Mouse (Mus musculus) activated CD4-positive, CD25-positive, alpha-beta regulatory T cell, adult 4 months (primary cell): ENCODE results near the gene Cox8c. TPM values are rescaled to one million over a fixed set of nuclear protein-coding genes. Genes with fewer than 3 reads are reported as not detected.

Experiments used
- ATAC-seq: one replicate; pipeline ENCODE4 v1.8.0; 2017
- polyA plus RNA-seq, 2 experiments: library from polyadenylated mRNA; unstranded; fragments of 100-300 nt; shearing (Covaris generic); gene quantifications; one replicate each; pipeline ENCODE4 v1.2.1; 2017

The Cox8c gene
- polyA plus RNA-seq = not detected

- ATAC-seq = no peak
These were observed at the start of gene Cox8c for GRCm38 (mm10) chr12:102899091-102899490. Gene Cox8c (plus strand): TSS chr12:102899316.

- ATAC-seq = no peak
These were observed 38.3 kb upstream of the Cox8c start for GRCm38 (mm10) chr12:102860806-102861205.

GRCm38 (mm10) chr12:102869802-102870201 lies 29.3 kb upstream of the Cox8c start:
- ATAC-seq = no peak

DNA sequence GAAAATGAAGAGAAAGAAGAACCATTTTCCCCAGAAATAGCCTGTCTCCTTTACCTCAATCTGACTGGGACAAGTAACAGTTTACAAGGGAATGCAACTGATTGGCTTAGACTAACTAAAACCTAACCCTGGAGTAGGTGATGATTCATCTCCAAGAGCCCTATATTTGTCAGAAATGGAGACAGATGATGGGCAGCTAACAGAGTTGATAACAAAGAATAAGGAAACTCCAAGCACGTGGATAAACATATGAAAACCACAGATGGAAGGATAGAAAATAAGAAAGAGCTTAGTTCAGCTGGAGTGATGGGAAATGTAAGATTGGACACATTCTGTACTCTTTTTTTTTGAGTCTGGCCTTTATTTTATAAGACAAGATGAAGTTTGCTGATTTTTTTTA lies 28.6 kb upstream of the Cox8c start:
- no peak for ATAC-seq

DNA sequence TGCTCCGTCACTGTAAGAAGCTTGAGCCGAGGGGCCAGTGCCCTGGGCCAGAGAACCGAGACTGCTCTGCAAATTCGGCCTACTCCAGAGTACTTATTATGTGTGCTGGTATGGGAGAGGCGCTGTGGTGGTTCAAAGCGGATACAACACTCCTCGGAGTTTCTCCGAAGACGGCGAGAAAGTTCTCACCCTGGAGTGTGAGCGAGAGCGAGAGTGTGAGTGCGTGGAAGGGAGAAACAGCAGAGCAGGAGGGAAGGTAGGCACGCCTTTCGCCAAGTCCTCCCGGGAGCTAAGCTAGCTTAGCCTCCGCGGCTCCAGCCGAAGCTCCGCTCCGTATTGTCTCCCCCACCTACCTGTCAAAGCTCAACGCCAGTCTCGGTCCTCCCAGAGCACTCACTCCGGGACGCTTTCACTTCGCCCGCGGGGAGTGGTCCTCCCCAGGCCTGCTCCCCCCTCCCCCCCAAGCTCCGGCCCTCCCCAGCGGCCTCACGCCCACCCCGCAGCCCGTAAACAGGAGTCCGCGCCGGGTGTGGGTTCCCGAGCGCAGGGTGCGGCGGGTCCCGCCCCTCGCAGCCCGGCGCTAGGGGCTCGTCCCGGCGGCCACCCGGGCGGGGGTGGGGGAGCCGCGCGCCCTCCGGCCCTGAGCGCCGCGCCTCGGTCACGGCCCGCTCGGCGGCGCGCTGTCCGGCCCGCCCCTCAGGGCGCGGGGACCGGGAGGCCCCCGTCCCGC lies 21.6 kb upstream of the Cox8c start:
- ATAC-seq = peak; percentile 45

GRCm38 (mm10) chr12:102878031-102878823 lies 20.9 kb upstream of the Cox8c start, which contains the start of gene Btbd7:
Gene Btbd7 (minus strand): TSS chr12:102878471.
- ATAC-seq = peak; percentile 71

GRCm38 (mm10) chr12:102878901-102879300 lies 20.2 kb upstream of the Cox8c start:
- no peak for ATAC-seq

- ATAC-seq = no peak
These were observed 13.4 kb upstream of the Cox8c start for GRCm38 (mm10) chr12:102885735-102886134.

DNA sequence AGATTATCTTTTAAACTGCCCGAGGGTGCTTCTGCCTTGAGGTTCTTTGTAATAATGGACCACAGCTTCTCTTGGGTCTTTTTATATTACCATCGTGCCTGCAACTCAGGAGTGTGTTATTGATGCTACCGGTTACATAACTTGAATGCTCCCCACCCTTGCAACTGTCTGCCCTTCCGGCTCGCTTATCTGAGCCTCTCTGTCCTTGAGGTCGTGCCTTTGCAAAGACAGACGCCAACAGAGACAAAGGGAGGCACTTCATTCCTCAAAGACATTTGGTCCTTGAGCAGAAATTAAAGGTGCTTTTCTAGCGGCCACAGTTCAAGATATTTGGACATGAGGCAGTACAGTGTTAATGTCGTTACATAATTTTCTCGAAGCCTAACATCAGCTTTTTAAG lies 11.8 kb upstream of the Cox8c start:
- ATAC-seq = no peak

DNA sequence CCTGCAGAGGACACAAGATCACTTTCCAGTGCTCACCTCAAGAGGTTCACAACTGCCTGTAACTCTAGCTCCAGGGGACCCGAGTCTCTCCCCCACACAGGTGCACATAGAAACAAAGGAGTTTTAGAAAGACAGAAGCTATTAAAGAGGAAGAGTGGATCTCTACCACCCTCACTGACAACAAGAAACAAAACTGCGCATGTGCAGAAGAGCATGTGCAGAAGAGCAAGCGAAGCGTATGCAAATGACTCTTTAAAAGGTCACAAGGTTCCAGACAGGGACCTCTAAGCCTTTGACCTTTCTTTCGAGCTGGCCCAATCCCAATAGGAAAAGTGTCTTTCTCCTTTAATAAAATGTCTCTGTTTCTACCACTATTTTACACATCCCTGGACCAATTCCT lies 10.5 kb upstream of the Cox8c start:
- no peak for ATAC-seq

GRCm38 (mm10) chr12:102908191-102908590 lies 9.1 kb downstream of the Cox8c start:
- ATAC-seq = no peak

- ATAC-seq = no peak
These were observed 17.0 kb downstream of the Cox8c start for GRCm38 (mm10) chr12:102916073-102916472.

DNA sequence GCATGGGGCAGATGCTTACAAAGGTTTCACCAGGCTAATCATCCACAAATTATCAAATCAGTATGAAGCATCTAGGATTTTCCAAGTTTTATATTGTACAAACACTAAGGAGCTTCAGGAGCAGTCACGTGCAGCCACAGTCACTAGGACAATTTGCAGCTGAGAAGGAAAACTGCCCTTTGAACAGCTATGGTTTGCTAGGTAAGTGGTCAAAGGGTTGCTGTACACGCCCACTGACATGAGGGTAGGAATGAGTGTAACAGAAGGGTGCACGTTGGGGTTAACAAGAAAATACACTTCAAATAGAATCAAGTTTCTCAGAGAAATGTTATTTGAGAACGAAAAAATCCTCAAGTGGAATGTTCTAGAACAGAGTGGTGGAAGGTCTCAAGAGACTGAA lies 30.6 kb downstream of the Cox8c start:
- ATAC-seq = no peak

GRCm38 (mm10) chr12:102930335-102930734 lies 31.2 kb downstream of the Cox8c start:
- ATAC-seq = no peak

DNA sequence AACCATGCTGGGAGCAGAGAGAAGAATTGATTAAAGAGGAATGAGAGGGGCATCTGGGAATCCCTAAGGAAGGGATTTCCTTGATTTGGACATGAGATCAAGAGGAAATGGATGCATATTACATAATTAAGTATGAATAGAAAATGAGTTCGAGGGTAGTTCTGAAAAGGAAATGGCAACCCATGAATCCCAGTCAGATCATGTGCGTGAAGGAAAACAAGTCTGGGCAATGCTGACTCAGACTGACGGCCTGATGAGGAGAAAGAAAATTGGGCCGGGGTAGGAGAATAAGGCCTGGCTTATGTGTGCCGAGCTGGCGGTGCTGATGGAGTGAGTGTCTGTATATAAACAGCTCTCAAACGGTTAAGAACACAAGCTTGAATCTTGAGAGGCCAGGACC lies 31.7 kb downstream of the Cox8c start:
- no peak for ATAC-seq

- ATAC-seq = no peak
These were observed 36.8 kb downstream of the Cox8c start for GRCm38 (mm10) chr12:102935892-102936291.

GRCm38 (mm10) chr12:102945571-102945970 lies 46.5 kb downstream of the Cox8c start:
- no peak for ATAC-seq

DNA sequence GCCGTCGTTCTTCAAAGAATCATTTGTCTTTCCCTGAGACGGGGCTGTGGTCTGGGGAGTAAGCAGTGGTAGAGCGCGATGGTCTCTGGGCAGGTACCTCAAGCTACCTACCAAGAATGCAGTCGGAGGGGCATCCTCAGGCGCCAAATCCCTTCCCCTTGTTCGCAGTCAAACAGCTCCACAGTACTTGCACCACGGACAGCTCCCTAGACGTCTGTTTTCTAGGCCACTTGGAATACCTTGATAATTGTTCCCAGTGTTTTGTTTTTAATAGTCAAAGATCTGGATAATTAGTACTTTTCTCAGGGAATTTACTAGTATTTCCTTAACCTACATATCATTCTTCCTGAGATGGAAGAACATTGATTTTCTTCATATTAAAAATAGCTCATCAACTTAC lies 48.7 kb downstream of the Cox8c start:
- ATAC-seq = no peak

- no peak for ATAC-seq
These were observed 49.8 kb downstream of the Cox8c start, which contains the start of gene Unc79 for GRCm38 (mm10) chr12:102948778-102949394. Gene Unc79 (plus strand): TSS chr12:102948859.

DNA sequence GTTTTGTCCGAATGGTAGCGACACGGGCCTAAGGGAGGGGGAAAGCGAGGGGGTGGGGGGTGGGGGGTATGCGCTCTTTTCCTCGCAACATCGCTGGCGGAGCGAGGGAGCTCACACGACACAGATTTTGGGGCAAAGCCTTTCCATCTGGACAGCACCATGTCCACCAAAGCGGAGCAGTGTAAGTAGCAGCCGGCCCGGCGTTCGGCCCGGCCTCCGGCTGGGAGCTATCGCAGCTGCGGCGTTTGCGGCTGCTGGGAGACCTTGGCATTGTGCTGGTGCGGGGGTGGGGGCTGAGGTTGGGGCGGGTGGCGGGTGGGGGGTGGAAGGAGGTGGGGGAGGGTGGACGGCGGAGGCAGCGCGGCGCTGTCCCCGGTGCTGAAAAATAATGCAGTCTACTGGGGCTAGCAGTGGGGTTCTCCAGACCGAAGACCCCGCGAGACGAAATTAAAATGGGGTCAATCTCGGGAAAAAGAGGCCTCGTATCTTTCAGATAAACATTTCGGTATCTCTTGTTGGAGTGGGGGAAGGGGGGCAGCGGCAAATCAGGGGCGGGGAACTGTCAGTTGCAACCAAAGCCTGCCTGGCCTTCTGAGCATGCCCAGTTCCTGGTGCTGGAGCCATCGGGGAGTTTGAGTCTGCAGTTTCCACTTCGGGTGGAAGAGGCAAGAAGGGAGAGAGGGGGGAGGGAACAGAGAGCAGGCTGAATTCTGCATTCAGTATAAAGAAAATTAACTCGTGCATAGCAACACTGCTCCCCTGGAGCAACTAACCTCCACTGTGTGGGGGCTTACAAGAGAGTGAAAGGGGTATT lies 50.5 kb downstream of the Cox8c start:
- no peak for ATAC-seq
